Mouse (Mus musculus) MEL (cell line): ENCODE measurements at regions not wholly inside any gene's neighbourhood (a gene's known extent, or its start where the extent isn't known, plus 50 kb on each side); places are given as distances from the start of the nearest gene placed in this dataset.

Experiments used
- DNase-seq: peaks from one replicate; pipeline ENCODE4 v3.0.0; 2011; ENCODE audit warnings: low read depth, low spot score
- H3K27ac ChIP-seq: 2 replicates; pipeline ENCODE4 v1.5.1; 2012; ENCODE audit warnings: low read depth, mild to moderate bottlenecking, control low read depth, low read length, moderate library complexity; ENCODE audit not compliant: control insufficient read depth
- H3K27me3 ChIP-seq, 2 experiments: fragments of 150-350 bp in 1 of 2; sonication (generic) in 1 of 2; 2 replicates each; pipeline ENCODE4 v1.6.1; 2012; ENCODE audit warnings: low read length in 2 of 2, mild to moderate bottlenecking in 2 of 2, improper control_type of control experiment in 1 of 2, moderate library complexity in 1 of 2; ENCODE audit not compliant: insufficient read depth in 2 of 2, control insufficient read depth in 1 of 2
- H3K36me3 ChIP-seq, 2 experiments: 2 replicates each; pipeline ENCODE4 v1.6.1; 2012 to 2014; ENCODE audit warnings: low read length in 2 of 2, improper control_type of control experiment in 1 of 2, inconsistent platforms in 1 of 2, mild to moderate bottlenecking in 1 of 2; ENCODE audit not compliant: insufficient read depth in 2 of 2, control insufficient read depth in 1 of 2
- H3K4me1 ChIP-seq, 2 experiments: fragments of 150-350 bp in 1 of 2; sonication (generic) in 1 of 2; 2 replicates each; pipeline ENCODE4 v1.6.1; 2012; ENCODE audit warnings: low read length in 2 of 2, improper control_type of control experiment in 1 of 2, mild to moderate bottlenecking in 1 of 2; ENCODE audit not compliant: insufficient read depth in 2 of 2, control insufficient read depth in 1 of 2
- H3K4me3 ChIP-seq, 2 experiments: fragments of 150-350 bp in 1 of 2; sonication (generic) in 1 of 2; 2 replicates each; pipeline ENCODE4 v1.5.1; 2012; ENCODE audit warnings: low read depth in 2 of 2, low read length in 2 of 2, mild to moderate bottlenecking in 2 of 2, moderate library complexity in 2 of 2, control low read depth in 1 of 2, improper control_type of control experiment in 1 of 2; ENCODE audit not compliant: control insufficient read depth in 1 of 2, insufficient read depth in 1 of 2
- H3K79me2 ChIP-seq: 2 replicates; pipeline ENCODE4 v1.6.1; 2012; ENCODE audit warnings: mild to moderate bottlenecking, low read length, moderate library complexity; ENCODE audit not compliant: control insufficient read depth, poor library complexity, insufficient read depth
- H3K9ac ChIP-seq: 2 replicates; pipeline ENCODE4 v1.6.1; 2012; ENCODE audit warnings: low read depth, mild to moderate bottlenecking, control low read depth, low read length, moderate library complexity; ENCODE audit not compliant: control insufficient read depth, poor library complexity, severe bottlenecking
- H3K9me3 ChIP-seq: fragments of 150-350 bp; sonication (generic); replicated peaks from 2 replicates; pipeline ENCODE4 v1.6.1; 2012; ENCODE audit warnings: mild to moderate bottlenecking, low read length, improper control_type of control experiment, moderate library complexity; ENCODE audit not compliant: insufficient read depth
- BHLHE40 ChIP-seq: IDR thresholded peaks from 2 replicates; pipeline ENCODE4 v1.6.1; 2012; ENCODE audit warnings: low read depth, mild to moderate bottlenecking, inconsistent platforms, low read length, improper control_type of control experiment, borderline replicate concordance
- CHD2 ChIP-seq: IDR thresholded peaks from 2 replicates; pipeline ENCODE4 v1.6.1; 2011; ENCODE audit warnings: low read length, improper control_type of control experiment
- CTCF ChIP-seq, 3 experiments: IDR thresholded peaks in 2 of 3; conservative IDR thresholded peaks in 1 of 3; 2 replicates each; pipeline ENCODE4 v1.5.1; 2011 to 2012; ENCODE audit warnings: low read length in 3 of 3, low read depth in 2 of 3, mild to moderate bottlenecking in 2 of 3, improper control_type of control experiment in 1 of 3, inconsistent platforms in 1 of 3, mixed read lengths in 1 of 3, moderate library complexity in 1 of 3; ENCODE audit not compliant: control insufficient read depth in 1 of 3, insufficient read depth in 1 of 3, poor library complexity in 1 of 3, severe bottlenecking in 1 of 3
- EP300 ChIP-seq, 2 experiments: IDR thresholded peaks; 2 replicates each; pipeline ENCODE4 v1.6.1; 2011; ENCODE audit warnings: improper control_type of control experiment in 2 of 2, low read length in 2 of 2, low read depth in 1 of 2, mild to moderate bottlenecking in 1 of 2
- ETS1 ChIP-seq: IDR thresholded peaks from 2 replicates; pipeline ENCODE4 v1.6.1; 2012; ENCODE audit warnings: low read depth, mild to moderate bottlenecking, inconsistent platforms, low read length, improper control_type of control experiment, moderate library complexity
- GABPA ChIP-seq: IDR thresholded peaks from 2 replicates; pipeline ENCODE4 v1.6.1; 2012; ENCODE audit warnings: low read depth, mild to moderate bottlenecking, inconsistent platforms, low read length, improper control_type of control experiment, moderate library complexity
- GATA1 ChIP-seq: IDR thresholded peaks from 2 replicates; pipeline ENCODE4 v1.6.1; 2011; ENCODE audit warnings: low read depth, low read length, improper control_type of control experiment
- KAT2A ChIP-seq: conservative IDR thresholded peaks from 2 replicates; pipeline ENCODE4 v1.6.1; 2012; ENCODE audit warnings: low read depth, low read length, improper control_type of control experiment, inconsistent platforms
- MEF2A ChIP-seq: IDR thresholded peaks from 2 replicates; pipeline ENCODE4 v1.6.1; 2014; ENCODE audit warnings: low read depth, mild to moderate bottlenecking, inconsistent platforms, low read length, improper control_type of control experiment; ENCODE audit not compliant: poor library complexity, insufficient replicate concordance, severe bottlenecking; ENCODE audit errors: extremely low read depth
- MXI1 ChIP-seq: IDR thresholded peaks from 2 replicates; pipeline ENCODE4 v1.6.1; 2011; ENCODE audit warnings: mild to moderate bottlenecking, low read depth, low read length, improper control_type of control experiment
- NELFE ChIP-seq: IDR thresholded peaks from 2 replicates; pipeline ENCODE4 v1.6.1; 2011; ENCODE audit warnings: low read depth, low read length, improper control_type of control experiment
- NRF1 ChIP-seq: IDR thresholded peaks from 2 replicates; pipeline ENCODE4 v1.6.1; 2014; ENCODE audit warnings: low read depth, mild to moderate bottlenecking, inconsistent platforms, low read length, improper control_type of control experiment, moderate library complexity; ENCODE audit not compliant: poor library complexity, insufficient read depth, severe bottlenecking
- POLR2A ChIP-seq, 2 experiments: IDR thresholded peaks; 2 replicates each; pipeline ENCODE4 v1.6.1; 2011 to 2012; ENCODE audit warnings: low read length in 2 of 2, mild to moderate bottlenecking in 2 of 2, control low read depth in 1 of 2, improper control_type of control experiment in 1 of 2, low read depth in 1 of 2, moderate library complexity in 1 of 2; ENCODE audit not compliant: control insufficient read depth in 1 of 2, insufficient read depth in 1 of 2, poor library complexity in 1 of 2
- POLR2AphosphoS5 ChIP-seq: IDR thresholded peaks from 2 replicates; pipeline ENCODE4 v1.6.1; 2012; ENCODE audit warnings: low read depth, borderline replicate concordance, mild to moderate bottlenecking, inconsistent platforms, low read length, moderate library complexity, mixed read lengths
- SMC3 ChIP-seq: IDR thresholded peaks from 2 replicates; pipeline ENCODE4 v1.6.1; 2011; ENCODE audit warnings: low read depth, low read length, improper control_type of control experiment
- UBTF ChIP-seq: IDR thresholded peaks from 2 replicates; pipeline ENCODE4 v1.6.1; 2012; ENCODE audit warnings: low read depth, mild to moderate bottlenecking, inconsistent platforms, low read length, improper control_type of control experiment, moderate library complexity, borderline replicate concordance; ENCODE audit not compliant: insufficient read depth
- USF2 ChIP-seq, 2 experiments: IDR thresholded peaks; 2 replicates each; pipeline ENCODE4 v1.6.1; 2011 to 2012; ENCODE audit warnings: improper control_type of control experiment in 2 of 2, low read length in 2 of 2, borderline replicate concordance in 1 of 2, inconsistent platforms in 1 of 2, low read depth in 1 of 2, mild to moderate bottlenecking in 1 of 2; ENCODE audit not compliant: insufficient read depth in 1 of 2
- ZKSCAN1 ChIP-seq: IDR thresholded peaks from 2 replicates; pipeline ENCODE4 v1.6.1; 2012; ENCODE audit warnings: low read depth, mild to moderate bottlenecking, inconsistent platforms, low read length, improper control_type of control experiment, moderate library complexity
- ZNF384 ChIP-seq: IDR thresholded peaks from 2 replicates; pipeline ENCODE4 v1.6.1; 2012; ENCODE audit warnings: low read depth, mild to moderate bottlenecking, inconsistent platforms, low read length, improper control_type of control experiment

GRCm38 (mm10) chr15:60392267-60392666 is 375.9 kb upstream of the 4933412E24Rik start:
- Histone ChIP-seq H3K9ac (no peak overlapping the region), H3K36me3 (no peaks in the 10 kb centered on the region), H3K27me3 (no peaks in the 10 kb centered on the region), H3K79me2 (no peaks in the 10 kb centered on the region), H3K9me3 (no peaks in the 10 kb centered on the region), H3K27ac (no peak overlapping the region), H3K4me3 (no peak overlapping the region), H3K4me1 (no peaks in the 10 kb centered on the region)
- TF ChIP-seq EP300 (IDR thresholded peaks at IDR 0.05; ENCODE audit: low read depth in 1 of 2, low read length in 2 of 2) (no peak), NRF1 (no peak), ZKSCAN1 (no peak), KAT2A (no peak), GATA1 (no peak), CTCF (IDR thresholded peaks at IDR 0.05 in 2 of 3, conservative IDR thresholded peaks at IDR 0.05 in 1 of 3; ENCODE audit: control insufficient read depth in 1 of 3, insufficient read depth in 1 of 3, low read depth in 2 of 3, low read length in 3 of 3, poor library complexity in 1 of 3, severe bottlenecking in 1 of 3) (no peak), ETS1 (no peak), POLR2A (IDR thresholded peaks at IDR 0.05; ENCODE audit: control insufficient read depth in 1 of 2, insufficient read depth in 1 of 2, low read depth in 1 of 2, low read length in 2 of 2, poor library complexity in 1 of 2) (no peak), NELFE (no peak)
- no peak for DNase-seq

GRCm38 (mm10) chr15:60390336-60390735 is 373.9 kb upstream of the 4933412E24Rik start:
- no peak overlapping the region for H3K9ac ChIP-seq
- no peak overlapping the region for H3K27ac ChIP-seq
- no peaks in the 10 kb centered on the region for H3K36me3 ChIP-seq
- H3K27me3 ChIP-seq = no peaks in the 10 kb centered on the region
- no peak for DNase-seq
- H3K9me3 ChIP-seq = no peaks in the 10 kb centered on the region
- H3K4me3 ChIP-seq = no peak overlapping the region
- no peaks in the 10 kb centered on the region for H3K4me1 ChIP-seq
- TF ChIP-seq KAT2A (no peak), UBTF (no peak), NELFE (no peak), NRF1 (no peak), ZNF384 (no peak), SMC3 (no peak), MXI1 (no peak), GABPA (no peak), MEF2A (no peak), GATA1 (no peak), CHD2 (no peak), POLR2AphosphoS5 (no peak), BHLHE40 (no peak), USF2 (IDR thresholded peaks at IDR 0.05; ENCODE audit: borderline replicate concordance in 1 of 2, insufficient read depth in 1 of 2, low read depth in 1 of 2, low read length in 2 of 2) (no peak), POLR2A (IDR thresholded peaks at IDR 0.05; ENCODE audit: control insufficient read depth in 1 of 2, insufficient read depth in 1 of 2, low read depth in 1 of 2, low read length in 2 of 2, poor library complexity in 1 of 2) (no peak)
- TF ChIP-seq, all 39 proteins: peak for 0
- no peaks in the 10 kb centered on the region for H3K79me2 ChIP-seq
